Mouse (Mus musculus) intestine, embryonic 16.5 days (tissue): Measurements from ENCODE around the gene Ccdc33. TPM values are rescaled to one million over a fixed set of nuclear protein-coding genes. Genes with fewer than 3 reads are reported as not detected.

ENCODE experiments used
- ATAC-seq: fragments of 200-750 bp; cut with Nextera tagmentation; 2 replicates; pipeline ENCODE4 v1.8.0; 2017; ENCODE audit warnings: moderate TSS enrichment, moderate library complexity
- H3K27ac ChIP-seq: fragments of 300-500 bp; sonication (generic); 2 replicates; pipeline ENCODE4 v1.5.1; 2014; ENCODE audit warnings: mild to moderate bottlenecking, low read length
- H3K27me3 ChIP-seq: fragments of 300-500 bp; sonication (generic); replicated peaks from 2 replicates; pipeline ENCODE4 v1.6.1; 2014; ENCODE audit warnings: low read length, control low read depth, mixed read lengths; ENCODE audit not compliant: control insufficient read depth, insufficient read depth
- H3K36me3 ChIP-seq: fragments of 300-500 bp; sonication (generic); 2 replicates; pipeline ENCODE4 v1.6.1; 2014; ENCODE audit warnings: low read length, control low read depth; ENCODE audit not compliant: control insufficient read depth, insufficient read depth
- H3K4me1 ChIP-seq: fragments of 300-500 bp; sonication (generic); 2 replicates; pipeline ENCODE4 v1.6.1; 2014; ENCODE audit warnings: low read length, control low read depth, mixed read lengths; ENCODE audit not compliant: control insufficient read depth, insufficient read depth
- H3K4me2 ChIP-seq: fragments of 300-500 bp; sonication (generic); 2 replicates; pipeline ENCODE4 v1.6.1; 2014; ENCODE audit warnings: low read depth, low read length, control low read depth
- H3K4me3 ChIP-seq: fragments of 300-500 bp; sonication (generic); 2 replicates; pipeline ENCODE4 v1.5.1; 2014; ENCODE audit warnings: mild to moderate bottlenecking, low read length
- H3K9ac ChIP-seq: fragments of 300-500 bp; sonication (generic); 2 replicates; pipeline ENCODE4 v1.6.1; 2014; ENCODE audit warnings: low read depth, low read length
- H3K9me3 ChIP-seq: fragments of 300-500 bp; sonication (generic); 2 replicates; pipeline ENCODE4 v1.6.1; 2016; ENCODE audit warnings: low read length, control low read depth; ENCODE audit not compliant: control insufficient read depth
- WGBS: fragments of 180-500 bp; shearing (Covaris S2); extraction: QIAGEN DNeasy Blood & Tissue Kit; methylation state at CpG from one replicate; pipeline ENCODE4 v1.1.7; 2014; 5-methylcytosine and 5-hydroxymethylcytosine counted together
- polyA plus RNA-seq: library from polyadenylated mRNA; unstranded; fragments of >200 nt; fragmentation: Nextera tagmentation; extraction: Ambion mirVana; gene quantifications from 2 replicates; pipeline ENCODE4 v1.2.1, GENCODE M21; 2015

Ccdc33 gene
- polyA plus RNA-seq, 1 experiment from 2014 or later = 0.82 TPM

DNA sequence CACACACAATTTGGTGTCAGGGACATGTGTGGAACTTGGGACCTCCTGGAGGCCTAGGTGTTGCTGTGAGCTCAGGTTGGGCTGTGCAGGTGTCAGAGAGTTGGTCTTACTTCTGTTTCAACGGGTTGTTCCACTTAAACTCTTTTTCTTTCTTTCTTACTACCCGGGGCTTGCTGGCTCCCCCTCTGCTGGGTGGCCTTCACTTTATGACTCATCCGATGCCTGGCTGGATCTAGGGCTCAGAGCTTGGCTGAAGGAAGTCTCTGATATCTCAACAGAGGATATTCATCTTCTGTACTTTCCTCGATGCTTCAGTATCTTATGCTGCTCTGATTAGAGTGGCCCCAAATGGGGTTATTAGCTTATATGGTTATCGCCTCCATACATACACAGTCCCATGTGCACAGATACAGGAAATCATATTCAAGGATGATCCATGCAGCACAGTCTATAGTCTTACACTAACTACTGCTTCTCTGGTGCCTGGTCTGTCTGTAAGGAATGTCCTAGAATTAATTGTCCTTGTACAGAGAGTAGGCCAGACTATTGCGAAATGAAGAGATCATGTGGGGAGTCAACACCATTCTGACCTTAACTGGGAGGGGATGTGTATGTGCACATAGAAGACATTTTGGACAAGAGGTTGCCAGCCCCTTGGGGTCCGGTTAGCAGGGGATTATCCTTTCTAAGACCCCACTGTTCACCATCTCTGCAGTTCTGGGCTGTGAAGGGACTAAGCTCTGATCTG lies 82.5 kb downstream of the Ccdc33 start:
- 53% methylated on average over 7 of the region's 7 CpGs for WGBS
- Histone ChIP-seq H3K4me2 (no peak overlapping the region), H3K9me3 (no peaks in the 10 kb centered on the region), H3K27me3 (no peaks in the 10 kb centered on the region), H3K27ac (no peak overlapping the region), H3K4me3 (no peak overlapping the region), H3K9ac (no peak overlapping the region), H3K36me3 (no peaks in the 10 kb centered on the region), H3K4me1 (0 out of 2 replicates have a peak, but pooled peaks cover 2% of the 10 kb centered on the region)
- no peak for ATAC-seq

DNA sequence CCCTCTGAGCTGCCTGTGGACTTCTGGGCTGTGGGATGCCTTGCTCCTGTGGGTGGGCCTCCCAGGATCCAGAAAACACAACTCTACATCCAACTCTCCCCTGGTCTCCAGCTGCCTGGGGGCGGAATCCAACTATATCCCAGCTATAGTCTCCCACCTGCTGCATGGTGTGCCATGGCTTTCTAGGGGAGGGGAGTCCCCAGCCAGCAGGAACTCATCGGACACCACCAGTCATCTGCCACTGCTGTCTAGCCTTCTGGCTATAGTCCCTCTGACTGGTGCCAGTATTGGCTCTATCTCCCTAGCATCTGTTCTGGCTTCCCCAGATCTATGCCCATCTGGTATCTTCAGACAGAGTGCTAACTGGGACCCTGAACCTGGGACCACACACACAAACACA lies 83.1 kb downstream of the Ccdc33 start:
- no peak overlapping the region for H3K4me2 ChIP-seq
- ATAC-seq = no peak
- H3K9ac ChIP-seq = no peak overlapping the region
- no peaks in the 10 kb centered on the region for H3K27me3 ChIP-seq
- no peaks in the 10 kb centered on the region for H3K9me3 ChIP-seq
- WGBS = 75% methylated on average over 2 of the region's 2 CpGs
- no peak overlapping the region for H3K4me3 ChIP-seq
- no peak overlapping the region for H3K27ac ChIP-seq
- H3K36me3 ChIP-seq = no peaks in the 10 kb centered on the region
- H3K4me1 ChIP-seq = 0 out of 2 replicates have a peak, but pooled peaks cover 2% of the 10 kb centered on the region

DNA sequence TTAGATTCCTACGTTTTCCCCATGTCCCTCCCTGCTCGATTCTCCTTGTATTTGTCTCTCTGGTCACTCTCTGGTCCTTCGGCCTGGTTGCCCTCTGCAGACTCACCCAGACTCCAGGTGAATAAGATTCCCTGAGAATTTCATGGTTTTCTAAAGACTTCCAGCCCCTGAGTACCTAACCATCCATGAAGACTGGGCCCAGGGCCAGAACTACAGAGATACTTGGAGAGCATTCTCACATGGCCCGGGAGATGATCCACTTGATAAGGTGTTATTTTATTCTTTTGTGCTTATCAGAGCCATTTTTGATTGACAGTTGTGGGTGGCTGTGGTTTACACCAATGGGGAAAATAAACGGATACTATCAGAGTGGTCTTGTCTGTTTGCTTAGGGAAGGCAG lies 86.7 kb downstream of the Ccdc33 start:
- no peaks in the 10 kb centered on the region for H3K9me3 ChIP-seq
- no peak overlapping the region for H3K4me2 ChIP-seq
- H3K9ac ChIP-seq = no peak overlapping the region
- 64% methylated on average over 5 of the region's 5 CpGs for WGBS
- ATAC-seq = no peak
- H3K4me1 ChIP-seq = no peaks in the 10 kb centered on the region
- H3K36me3 ChIP-seq = no peaks in the 10 kb centered on the region
- H3K27ac ChIP-seq = no peak overlapping the region
- no peaks in the 10 kb centered on the region for H3K27me3 ChIP-seq
- no peak overlapping the region for H3K4me3 ChIP-seq

DNA sequence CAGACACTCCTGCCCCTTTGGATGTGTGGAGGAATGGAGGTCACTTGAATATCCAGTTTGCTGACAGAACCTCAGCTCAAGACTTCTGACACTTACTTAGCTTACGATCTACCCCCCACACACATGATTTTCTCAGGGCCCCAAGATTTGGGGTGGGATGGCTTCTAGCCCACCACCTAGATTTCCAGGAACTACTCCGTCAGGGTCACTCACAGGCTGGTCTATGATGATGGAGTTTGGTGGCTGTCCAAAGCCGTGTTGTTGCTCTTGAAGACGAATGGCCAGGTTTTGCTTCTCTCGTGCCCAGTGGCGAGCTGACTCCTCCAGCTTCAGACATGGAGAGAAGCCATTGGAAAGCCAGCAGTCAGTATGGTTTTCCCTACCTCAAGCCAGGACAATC lies 89.0 kb downstream of the Ccdc33 start:
- Histone ChIP-seq H3K27ac (no peak overlapping the region), H3K4me3 (no peak overlapping the region), H3K9me3 (no peaks in the 10 kb centered on the region), H3K27me3 (no peaks in the 10 kb centered on the region), H3K4me2 (no peak overlapping the region), H3K9ac (no peak overlapping the region), H3K36me3 (no peaks in the 10 kb centered on the region), H3K4me1 (no peaks in the 10 kb centered on the region)
- no peak for ATAC-seq
- WGBS = 83% methylated on average over 6 of the region's 6 CpGs

- 61% methylated on average over 5 of the region's 5 CpGs for WGBS
- Histone ChIP-seq H3K36me3 (no peaks in the 10 kb centered on the region), H3K4me1 (no peaks in the 10 kb centered on the region), H3K27ac (no peak overlapping the region), H3K9me3 (no peaks in the 10 kb centered on the region), H3K4me2 (no peak overlapping the region), H3K4me3 (no peak overlapping the region), H3K27me3 (no peaks in the 10 kb centered on the region), H3K9ac (no peak overlapping the region)
- no peak for ATAC-seq
Observed at GRCm38 (mm10) chr9:58028841-58029240, 89.8 kb downstream of the Ccdc33 start.

GRCm38 (mm10) chr9:58027426-58028180 lies 91.0 kb downstream of the Ccdc33 start:
- H3K4me2 ChIP-seq = no peak overlapping the region
- no peaks in the 10 kb centered on the region for H3K4me1 ChIP-seq
- H3K9ac ChIP-seq = no peak overlapping the region
- no peak overlapping the region for H3K27ac ChIP-seq
- H3K27me3 ChIP-seq = no peaks in the 10 kb centered on the region
- H3K4me3 ChIP-seq = no peak overlapping the region
- 32% methylated on average over 2 of the region's 2 CpGs for WGBS
- no peaks in the 10 kb centered on the region for H3K36me3 ChIP-seq
- no peaks in the 10 kb centered on the region for H3K9me3 ChIP-seq
- ATAC-seq = no peak

DNA sequence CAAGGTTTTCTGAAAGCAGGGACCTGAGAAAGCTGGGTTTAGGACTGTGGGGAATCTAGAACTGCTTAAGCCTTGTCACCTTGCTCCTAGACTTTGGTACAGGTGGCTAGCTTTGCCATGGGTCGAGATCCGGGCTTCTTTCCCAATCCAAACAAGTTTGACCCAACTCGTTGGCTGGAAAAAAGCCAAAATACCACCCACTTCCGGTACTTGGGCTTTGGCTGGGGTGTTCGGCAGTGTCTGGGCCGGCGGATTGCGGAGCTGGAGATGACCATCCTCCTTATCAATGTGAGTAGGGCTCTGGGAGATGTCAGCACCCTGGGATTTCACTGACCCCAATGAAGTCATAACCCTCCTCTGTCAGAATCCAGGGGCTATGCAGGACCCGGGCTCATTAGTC lies 92.6 kb downstream of the Ccdc33 start:
- no peak for ATAC-seq
- no peaks in the 10 kb centered on the region for H3K9me3 ChIP-seq
- H3K27me3 ChIP-seq = no peaks in the 10 kb centered on the region
- no peak overlapping the region for H3K4me3 ChIP-seq
- no peak overlapping the region for H3K27ac ChIP-seq
- H3K9ac ChIP-seq = no peak overlapping the region
- WGBS = 88% methylated on average over 9 of the region's 9 CpGs
- no peaks in the 10 kb centered on the region for H3K36me3 ChIP-seq
- no peak overlapping the region for H3K4me2 ChIP-seq
- no peaks in the 10 kb centered on the region for H3K4me1 ChIP-seq

DNA sequence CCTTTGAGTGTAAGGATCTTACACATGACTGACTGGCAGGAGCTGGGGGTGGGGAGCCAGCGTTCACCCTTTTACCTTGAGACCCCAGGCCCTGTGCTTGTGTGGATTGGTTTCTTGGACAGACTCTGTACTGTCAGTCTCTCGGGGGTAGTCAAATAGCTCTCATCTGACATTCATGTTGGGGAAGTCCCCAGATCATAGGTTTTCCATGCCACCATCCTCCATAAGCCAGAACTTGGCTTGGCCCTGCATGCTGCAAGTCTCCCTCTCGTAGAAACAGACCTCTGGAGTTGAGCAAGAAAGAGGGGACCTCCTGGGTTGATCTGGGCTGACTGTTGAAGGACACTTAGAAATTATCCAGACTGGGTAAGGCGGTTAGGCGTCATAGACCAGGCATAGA lies 100.2 kb downstream of the Ccdc33 start:
- Histone ChIP-seq H3K9ac (no peak overlapping the region), H3K9me3 (no peaks in the 10 kb centered on the region), H3K4me3 (no peak overlapping the region), H3K36me3 (no peaks in the 10 kb centered on the region), H3K4me2 (no peak overlapping the region), H3K4me1 (no peaks in the 10 kb centered on the region), H3K27me3 (no peaks in the 10 kb centered on the region), H3K27ac (no peak overlapping the region)
- 81% methylated on average over 5 of the region's 5 CpGs for WGBS
- ATAC-seq = no peak

DNA sequence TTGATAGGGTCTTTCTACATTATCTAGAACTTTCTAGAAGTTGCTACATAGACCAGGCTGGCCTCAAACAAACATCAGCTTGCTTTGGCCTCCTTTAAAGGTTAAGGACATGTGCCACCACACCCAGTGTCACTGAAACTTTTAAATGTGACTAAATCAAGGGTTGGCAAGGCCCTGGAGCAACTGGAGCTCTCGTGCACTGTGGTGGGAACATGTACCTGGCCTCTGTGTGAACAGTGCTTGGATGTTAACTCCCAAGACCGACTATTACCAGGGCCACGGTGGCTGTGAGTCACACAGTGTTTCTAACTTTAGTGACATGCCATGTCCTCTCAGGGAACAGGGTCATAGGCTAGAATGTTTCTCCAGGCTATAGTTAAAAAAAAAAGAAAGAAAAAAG lies 101.7 kb downstream of the Ccdc33 start:
- Histone ChIP-seq H3K4me1 (no peaks in the 10 kb centered on the region), H3K9ac (no peak overlapping the region), H3K27ac (no peak overlapping the region), H3K36me3 (no peaks in the 10 kb centered on the region), H3K4me2 (no peak overlapping the region), H3K4me3 (no peak overlapping the region), H3K9me3 (no peaks in the 10 kb centered on the region), H3K27me3 (no peaks in the 10 kb centered on the region)
- ATAC-seq = no peak
- 72% methylated on average over 3 of the region's 3 CpGs for WGBS
